Mouse (Mus musculus) neural tube, embryonic 14.5 days (tissue): ENCODE data around the gene Stag2. TPM values are rescaled to one million over a fixed set of nuclear protein-coding genes. Genes with fewer than 3 reads are reported as not detected.

Experiments used
- ATAC-seq: fragments of 200-750 bp; cut with Nextera tagmentation; 2 replicates; pipeline ENCODE4 v1.8.0; 2017; ENCODE audit warnings: low read depth, mild to moderate bottlenecking, moderate TSS enrichment, moderate library complexity
- H3K27ac ChIP-seq: fragments of 300-500 bp; sonication (generic); 2 replicates; pipeline ENCODE4 v1.5.1; 2014; ENCODE audit warnings: low read depth, mild to moderate bottlenecking, control low read depth, low read length, moderate library complexity, mixed read lengths
- H3K27me3 ChIP-seq: fragments of 300-500 bp; sonication (generic); 2 replicates; pipeline ENCODE4 v1.6.1; 2014; ENCODE audit warnings: low read length; ENCODE audit not compliant: control insufficient read depth, insufficient read depth
- H3K36me3 ChIP-seq: fragments of 300-500 bp; sonication (generic); 2 replicates; pipeline ENCODE4 v1.6.1; 2014; ENCODE audit warnings: low read length, mixed read lengths; ENCODE audit not compliant: control insufficient read depth, insufficient read depth
- H3K4me1 ChIP-seq: fragments of 300-500 bp; sonication (generic); 2 replicates; pipeline ENCODE4 v1.6.1; 2014; ENCODE audit warnings: low read length; ENCODE audit not compliant: control insufficient read depth, insufficient read depth
- H3K4me2 ChIP-seq: fragments of 300-500 bp; sonication (generic); 2 replicates; pipeline ENCODE4 v1.6.1; 2014; ENCODE audit warnings: mild to moderate bottlenecking, low read depth, low read length, control low read depth
- H3K4me3 ChIP-seq: fragments of 300-500 bp; sonication (generic); 2 replicates; pipeline ENCODE4 v1.5.1; 2014; ENCODE audit warnings: low read depth, low read length, control low read depth, mixed read lengths
- H3K9ac ChIP-seq: fragments of 300-500 bp; sonication (generic); replicated peaks from 2 replicates; pipeline ENCODE4 v1.6.1; 2014; ENCODE audit warnings: low read depth, mild to moderate bottlenecking, control low read depth, low read length, mixed read lengths
- H3K9me3 ChIP-seq: fragments of 300-500 bp; sonication (generic); 2 replicates; pipeline ENCODE4 v1.6.1; 2016; ENCODE audit warnings: low read length; ENCODE audit not compliant: control insufficient read depth
- WGBS: fragments of 180-500 bp; shearing (Covaris S2); extraction: QIAGEN DNeasy Blood & Tissue Kit; methylation state at CpG from one replicate; pipeline ENCODE4 v1.1.7; 2014; 5-methylcytosine and 5-hydroxymethylcytosine counted together
- polyA plus RNA-seq: library from polyadenylated mRNA; unstranded; fragments of >200 nt; fragmentation: Nextera tagmentation; extraction: Ambion mirVana; gene quantifications from 2 replicates; pipeline ENCODE4 v1.2.1, GENCODE M21; 2014

Gene Stag2
- polyA plus RNA-seq, result 30.8 and 31.5 TPM in 2 replicates

GRCm38 (mm10) chrX:42148788-42149556, at the start of gene Stag2:
Gene Stag2 (plus strand): TSS chrX:42149317.
- Histone ChIP-seq H3K36me3 (no peaks in the 10 kb centered on the region), H3K9me3 (no peaks in the 10 kb centered on the region), H3K9ac (peak within 1 kb of the TSS; percentile 91), H3K4me2 (peak within 1 kb of the TSS; percentile 44), H3K27ac (peak within 1 kb of the TSS; percentile 99), H3K4me3 (peak within 1 kb of the TSS; percentile 55), H3K4me1 (no peaks in the 10 kb centered on the region), H3K27me3 (no peaks in the 10 kb centered on the region)
- WGBS, result 9% methylated on average over 46 of the region's 76 CpGs
- peak; percentile 78 for ATAC-seq

DNA sequence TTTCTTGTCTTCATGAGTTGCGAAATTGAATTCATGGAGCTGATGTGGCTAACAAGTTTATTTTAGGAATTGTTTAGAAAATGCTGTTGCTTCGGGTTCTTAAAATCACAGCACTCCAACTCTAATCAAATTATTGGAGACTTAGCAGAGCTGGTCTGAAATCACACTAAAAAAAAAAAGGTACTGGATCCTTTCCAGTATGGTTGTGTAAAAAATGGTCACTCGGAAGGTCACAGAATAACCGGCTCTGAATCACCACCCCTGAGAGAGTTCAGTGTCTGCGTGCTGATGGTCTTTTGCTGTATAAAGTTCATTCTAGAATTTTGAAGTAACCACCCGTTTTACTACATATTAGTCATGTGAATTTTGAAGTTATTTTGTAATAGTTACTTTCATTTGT, 42.0 kb upstream of the Stag2 start:
- H3K4me1 ChIP-seq, result no peaks in the 10 kb centered on the region
- no peaks in the 10 kb centered on the region for H3K27me3 ChIP-seq
- ATAC-seq, result no peak
- 94% methylated on average over 6 of the region's 6 CpGs for WGBS
- no peak overlapping the region for H3K27ac ChIP-seq
- no peak overlapping the region for H3K9ac ChIP-seq
- no peak overlapping the region for H3K4me3 ChIP-seq
- H3K9me3 ChIP-seq, result no peaks in the 10 kb centered on the region
- H3K4me2 ChIP-seq, result no peak overlapping the region
- no peaks in the 10 kb centered on the region for H3K36me3 ChIP-seq

GRCm38 (mm10) chrX:42110585-42110984, 38.5 kb upstream of the Stag2 start:
- Histone ChIP-seq H3K27ac (no peak overlapping the region), H3K36me3 (no peaks in the 10 kb centered on the region), H3K9ac (no peak overlapping the region), H3K4me3 (no peak overlapping the region), H3K4me1 (no peaks in the 10 kb centered on the region), H3K9me3 (no peaks in the 10 kb centered on the region), H3K27me3 (no peaks in the 10 kb centered on the region), H3K4me2 (no peak overlapping the region)
- 88% methylated on average over 1 of the region's 1 CpGs for WGBS
- ATAC-seq, result no peak

- ATAC-seq, result peak; percentile 60; the same call in 1 of the 2 replicates
- 58% methylated on average over 6 of the region's 6 CpGs for WGBS
- no peaks in the 10 kb centered on the region for H3K9me3 ChIP-seq
- H3K4me3 ChIP-seq, result no peak overlapping the region
- H3K4me2 ChIP-seq, result no peak overlapping the region
- H3K27me3 ChIP-seq, result no peaks in the 10 kb centered on the region
- H3K9ac ChIP-seq, result no peak overlapping the region
- H3K36me3 ChIP-seq, result no peaks in the 10 kb centered on the region
- H3K4me1 ChIP-seq, result no peaks in the 10 kb centered on the region
- no peak overlapping the region for H3K27ac ChIP-seq
These were observed 29.6 kb upstream of the Stag2 start for GRCm38 (mm10) chrX:42119442-42120048.

- ATAC-seq, result no peak
These were observed 24.0 kb upstream of the Stag2 start for GRCm38 (mm10) chrX:42124963-42125697.

DNA sequence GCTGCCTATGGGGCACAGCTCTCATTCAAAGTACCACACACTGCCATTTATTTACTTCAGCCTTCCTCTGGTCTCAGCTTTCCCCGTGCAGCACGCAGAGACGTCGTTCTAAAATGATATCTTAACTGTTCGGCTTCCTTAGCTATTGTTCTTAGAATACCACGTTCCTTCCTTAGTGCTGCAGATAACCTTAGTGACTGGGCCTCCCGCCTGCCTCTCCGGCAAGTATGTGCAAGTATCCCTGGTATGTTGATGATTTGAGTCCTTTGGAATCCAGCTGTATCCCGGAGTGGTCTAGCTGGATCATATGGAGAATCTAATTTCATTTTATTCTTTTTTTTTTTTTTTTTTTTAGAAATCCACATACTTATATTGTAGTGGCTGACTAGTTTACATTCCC, 9.2 kb upstream of the Stag2 start:
- no peak for ATAC-seq
- Histone ChIP-seq H3K9me3 (no peaks in the 10 kb centered on the region), H3K36me3 (no peaks in the 10 kb centered on the region), H3K27ac (no peak overlapping the region), H3K4me1 (no peaks in the 10 kb centered on the region), H3K4me2 (no peak overlapping the region), H3K9ac (no peak overlapping the region), H3K27me3 (no peaks in the 10 kb centered on the region), H3K4me3 (no peak overlapping the region)
- WGBS, result 66% methylated on average over 9 of the region's 9 CpGs

More at GRCm38 (mm10) chrX:42124963-42125697, 24.0 kb upstream of the Stag2 start:
- no peak overlapping the region for H3K9ac ChIP-seq
- no peaks in the 10 kb centered on the region for H3K27me3 ChIP-seq
- H3K9me3 ChIP-seq, result no peaks in the 10 kb centered on the region
- H3K4me2 ChIP-seq, result no peak overlapping the region
- WGBS, result 73% methylated on average over 5 of the region's 5 CpGs
- no peak overlapping the region for H3K4me3 ChIP-seq
- H3K4me1 ChIP-seq, result no peaks in the 10 kb centered on the region
- no peak overlapping the region for H3K27ac ChIP-seq
- no peaks in the 10 kb centered on the region for H3K36me3 ChIP-seq

GRCm38 (mm10) chrX:42142620-42143019, 6.5 kb upstream of the Stag2 start:
- ATAC-seq, result no peak
- Histone ChIP-seq H3K4me1 (no peaks in the 10 kb centered on the region), H3K36me3 (no peaks in the 10 kb centered on the region), H3K27me3 (no peaks in the 10 kb centered on the region), H3K4me3 (no peak overlapping the region), H3K9me3 (no peaks in the 10 kb centered on the region), H3K4me2 (no peak overlapping the region), H3K27ac (no peak overlapping the region), H3K9ac (no peak overlapping the region)
- WGBS, result 77% methylated on average over 3 of the region's 3 CpGs

GRCm38 (mm10) chrX:42143991-42144390, 5.1 kb upstream of the Stag2 start:
- no peaks in the 10 kb centered on the region for H3K9me3 ChIP-seq
- no peak for ATAC-seq
- no peak overlapping the region for H3K27ac ChIP-seq
- 86% methylated on average over 4 of the region's 4 CpGs for WGBS
- no peaks in the 10 kb centered on the region for H3K4me1 ChIP-seq
- H3K4me3 ChIP-seq, result no peak overlapping the region
- no peaks in the 10 kb centered on the region for H3K36me3 ChIP-seq
- H3K4me2 ChIP-seq, result no peak overlapping the region
- H3K9ac ChIP-seq, result no peak overlapping the region
- no peaks in the 10 kb centered on the region for H3K27me3 ChIP-seq

GRCm38 (mm10) chrX:42148016-42148451, 1.1 kb upstream of the Stag2 start:
- Histone ChIP-seq H3K27me3 (no peaks in the 10 kb centered on the region), H3K4me3 (no peak overlapping the region), H3K9ac (no peak overlapping the region), H3K4me1 (no peaks in the 10 kb centered on the region), H3K4me2 (no peak overlapping the region; the same call in 1 of the 2 replicates), H3K27ac (no peak overlapping the region), H3K36me3 (no peaks in the 10 kb centered on the region), H3K9me3 (no peaks in the 10 kb centered on the region)
- ATAC-seq, result no peak
- 55% methylated on average over 5 of the region's 5 CpGs for whole genome bisulfite sequencing
